Mouse (Mus musculus) right cerebral cortex, postnatal 4 days (tissue): ENCODE measurements around the gene Med16.

ENCODE experiments used
- DNase-seq: peaks from one replicate; pipeline ENCODE4 v3.0.0-alpha.2; 2022

The Med16 gene

GRCm38 (mm10) chr10:79858416-79859074 is 50.2 kb downstream of the Med16 start:
- DNase-seq, result peak; percentile 76

DNA sequence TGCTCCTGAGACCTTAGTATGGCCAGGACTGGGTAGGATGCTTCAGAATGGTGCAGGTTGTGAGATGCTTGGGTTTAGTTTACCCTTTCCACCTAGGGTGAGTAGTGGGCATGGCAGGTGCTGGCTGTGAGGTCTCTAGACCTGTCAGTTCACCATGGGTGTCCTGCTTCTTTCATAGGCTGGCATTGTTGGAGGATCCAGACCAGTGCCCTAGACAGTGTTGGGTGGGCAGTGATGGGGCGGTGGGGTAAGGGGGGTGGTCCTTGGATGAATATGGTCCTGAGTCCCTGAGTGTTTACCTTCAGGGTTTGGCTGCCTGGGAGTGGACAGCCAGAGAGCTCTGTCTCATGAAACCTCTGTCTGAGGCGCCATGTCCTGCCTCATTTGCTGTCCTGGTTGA is 50.8 kb downstream of the Med16 start:
- DNase-seq, result no peak

DNA sequence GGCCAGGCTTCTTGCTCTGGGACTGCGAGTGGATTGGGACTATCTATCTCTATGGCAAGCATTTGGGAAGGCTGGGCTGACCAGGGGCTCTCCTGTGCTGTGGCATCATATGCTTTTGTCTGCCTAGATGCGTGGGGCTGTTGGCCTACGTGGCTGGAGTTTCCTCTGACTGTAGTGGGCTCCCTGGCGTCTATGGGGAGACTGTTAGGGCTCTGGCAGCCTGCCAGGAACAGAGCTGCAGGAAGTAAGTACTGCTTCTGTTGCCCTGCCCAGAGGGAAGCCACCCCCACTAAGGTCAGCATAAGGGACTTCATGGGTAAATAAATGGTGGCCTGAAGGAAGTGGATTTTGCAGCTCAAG is 51.3 kb downstream of the Med16 start:
- peak; percentile 56 for DNase-seq

- no peak for DNase-seq
Observed at GRCm38 (mm10) chr10:79856704-79857451, 51.8 kb downstream of the Med16 start.

DNA sequence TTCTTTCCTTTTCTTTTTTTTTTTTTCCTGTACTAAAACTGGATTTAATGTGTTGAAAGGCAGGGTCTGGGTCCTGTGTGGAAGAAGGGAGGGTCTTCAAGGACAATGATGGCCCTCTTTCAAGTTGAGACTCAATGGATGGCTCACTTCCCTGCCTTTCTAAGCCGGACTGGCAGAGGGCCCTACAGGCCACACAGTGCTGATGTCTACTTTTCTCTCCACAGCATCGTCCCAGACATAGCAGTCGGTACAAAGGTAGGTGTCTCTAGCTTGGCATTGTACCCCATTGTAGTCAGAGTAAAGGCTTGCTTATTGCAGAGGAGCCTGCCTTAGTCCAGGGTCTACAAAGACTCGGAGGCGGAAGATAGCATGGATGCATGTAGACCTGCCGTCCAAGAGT is 52.4 kb downstream of the Med16 start:
- no peak for DNase-seq

- no peak for DNase-seq
Observed at GRCm38 (mm10) chr10:79855558-79856184, 53.1 kb downstream of the Med16 start.

- peak; percentile 69 for DNase-seq
Observed at GRCm38 (mm10) chr10:79854801-79855541, 53.8 kb downstream of the Med16 start.

DNA sequence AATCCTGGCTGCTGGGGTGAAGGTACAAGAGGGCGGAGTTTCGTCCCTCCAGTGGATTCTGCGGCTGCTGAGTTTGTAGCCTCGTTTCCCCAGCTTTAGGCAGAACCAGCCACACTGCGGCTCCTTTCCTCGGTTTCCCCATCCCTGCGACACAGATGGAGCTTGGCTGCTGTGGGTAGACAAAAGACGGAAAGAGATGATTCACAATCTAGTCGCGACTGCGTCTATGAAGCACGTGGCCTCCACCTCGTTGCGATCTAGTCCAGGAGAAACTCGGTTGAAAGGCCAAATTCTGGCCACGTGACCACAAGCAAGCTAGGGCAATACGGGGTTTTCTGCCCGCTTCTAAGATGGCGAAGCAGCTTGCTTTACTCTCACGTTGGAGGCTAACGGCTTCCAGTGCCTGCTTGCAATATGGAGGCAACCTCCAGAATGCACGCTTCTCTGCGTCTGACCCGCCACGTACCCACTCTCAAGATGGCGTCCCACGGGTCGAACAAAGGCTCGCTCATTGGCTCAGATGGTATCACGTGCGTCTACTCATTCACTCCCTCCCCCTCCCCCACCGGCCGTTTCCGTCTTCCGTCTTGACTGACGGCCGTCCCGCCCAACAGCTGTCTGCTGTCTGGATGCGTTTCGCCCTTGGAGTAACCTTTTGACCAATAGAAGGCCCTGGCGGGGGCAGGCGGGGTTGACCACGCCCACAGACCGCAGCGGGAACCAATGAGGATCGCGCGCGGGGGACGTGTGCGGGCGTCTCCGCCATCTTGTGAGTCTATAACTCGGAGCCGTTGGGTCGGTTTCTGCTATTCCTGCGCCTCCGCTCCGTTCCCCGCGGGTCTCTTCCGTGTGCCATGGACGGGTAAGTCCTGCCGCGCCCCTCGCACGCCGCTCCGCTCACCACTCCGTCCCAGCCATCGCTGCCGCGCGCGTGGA is 54.6 kb downstream of the Med16 start, which contains the start of gene Ptbp1:
Gene Ptbp1, plus strand, starts transcription at position 568 of the 936 bp plus-strand sequence.
- peak; percentile 100 for DNase-seq

- DNase-seq, result peak; percentile 95
Observed at GRCm38 (mm10) chr10:79853392-79853791, 55.3 kb downstream of the Med16 start.

GRCm38 (mm10) chr10:79852827-79853226 is 55.9 kb downstream of the Med16 start:
- DNase-seq, result no peak

GRCm38 (mm10) chr10:79852107-79852789 is 56.5 kb downstream of the Med16 start:
- no peak for DNase-seq

- no peak for DNase-seq
Observed at GRCm38 (mm10) chr10:79851653-79852052, 57.1 kb downstream of the Med16 start.

- no peak for DNase-seq
Observed at GRCm38 (mm10) chr10:79849941-79850628, 58.6 kb downstream of the Med16 start.

DNA sequence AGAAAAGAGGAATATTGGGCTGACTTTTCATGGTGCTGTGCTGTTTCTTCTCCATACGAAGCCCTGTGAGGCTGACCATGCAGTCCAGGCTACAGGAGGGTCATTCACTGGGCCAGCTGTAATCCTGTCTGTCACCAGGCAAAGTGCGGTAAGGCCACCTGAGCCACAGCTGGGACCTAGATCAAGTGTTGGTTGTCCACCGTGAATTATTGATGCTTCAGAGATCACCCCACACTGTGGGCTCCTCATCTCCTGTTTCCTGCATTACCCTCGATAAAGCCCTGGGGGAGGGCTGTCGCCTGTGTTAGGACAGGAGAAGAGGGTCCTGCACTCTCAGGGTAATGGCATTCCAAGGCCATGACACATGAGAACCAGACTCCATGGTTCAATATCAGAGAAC is 62.2 kb downstream of the Med16 start:
- no peak for DNase-seq
